Mouse (Mus musculus): Measurements from ENCODE around the gene Prkch.

The Prkch gene

DNA sequence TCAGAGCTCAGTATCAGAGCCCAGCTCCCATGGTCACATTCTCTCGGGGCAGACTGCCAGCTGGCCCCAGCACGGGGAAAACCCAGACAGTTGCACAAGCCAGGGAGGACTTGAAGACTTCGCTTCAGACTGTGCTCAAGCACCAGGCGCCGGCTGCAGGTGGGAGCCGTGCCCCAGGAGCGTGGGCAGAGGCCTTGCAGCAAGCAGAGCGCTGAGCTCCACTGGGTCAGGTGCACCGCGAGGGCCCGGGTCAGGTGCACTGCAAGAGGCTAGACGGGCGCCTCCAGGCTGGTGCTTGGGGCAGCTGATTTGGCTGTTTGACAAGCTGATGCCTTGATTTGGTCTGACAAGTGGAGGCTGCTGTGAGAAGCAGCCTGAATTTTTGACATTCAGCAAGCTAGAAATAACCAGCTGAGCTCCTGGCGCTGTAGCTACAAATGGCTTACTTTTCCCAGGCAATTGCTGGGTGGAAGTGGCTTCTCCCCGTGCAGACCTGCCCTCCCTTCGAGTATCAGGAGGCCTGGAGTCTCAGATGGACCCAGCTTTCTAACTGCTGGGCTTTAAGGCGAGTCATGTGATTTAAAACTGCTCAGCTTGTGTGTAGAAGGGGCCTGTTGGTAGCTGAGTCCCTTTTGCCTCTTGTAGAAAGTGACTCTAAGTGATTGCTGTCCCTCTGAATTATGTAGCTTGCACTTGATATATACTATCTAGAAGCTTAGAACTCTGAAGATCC lies 209.7 kb downstream of the Prkch start:
- DNase-seq (ENCODE audit: low read depth, low spot score) = no peak

GRCm38 (mm10) chr12:73799671-73800070 lies 215.1 kb downstream of the Prkch start:
- DNase-seq (ENCODE audit: low read depth, low spot score) = no peak

- no peak for DNase-seq (ENCODE audit: low read depth, low spot score)
Measured at GRCm38 (mm10) chr12:73800886-73801285, 216.3 kb downstream of the Prkch start.

GRCm38 (mm10) chr12:73801845-73802244 lies 217.2 kb downstream of the Prkch start:
- no peak for DNase-seq (ENCODE audit: low read depth, low spot score)

DNA sequence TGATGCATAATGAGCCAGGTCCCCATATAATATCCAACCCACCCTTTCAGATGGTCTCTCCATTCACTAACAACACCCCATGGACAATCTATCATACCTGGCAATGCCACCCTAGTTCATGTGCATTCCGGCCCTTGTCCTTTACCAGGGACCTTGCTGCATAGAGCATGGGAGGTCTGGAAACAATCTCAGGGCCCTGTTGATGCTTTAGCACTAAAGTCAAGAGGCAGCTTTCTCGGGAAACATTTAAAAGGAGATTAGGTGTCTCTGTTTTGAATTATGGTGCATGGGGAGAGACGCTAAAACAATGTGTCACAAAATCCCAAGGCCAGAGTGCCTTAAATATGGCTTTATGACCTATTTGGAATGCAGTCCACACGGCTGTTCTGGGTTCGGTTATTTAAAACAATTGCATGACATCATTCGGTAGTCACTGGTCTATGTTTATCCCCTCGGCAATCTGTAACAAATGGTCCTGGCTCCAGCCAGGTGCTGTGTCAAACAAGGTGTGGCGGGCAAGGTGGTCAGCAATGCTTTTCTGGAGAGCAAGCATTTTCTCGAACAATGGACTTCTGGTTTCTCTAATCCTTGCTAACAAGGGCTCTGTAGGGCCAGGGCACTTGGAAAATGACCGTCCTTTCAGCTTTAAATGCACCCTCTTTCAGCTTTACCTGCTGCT lies 217.9 kb downstream of the Prkch start:
- DNase-seq (ENCODE audit: low read depth, low spot score) = no peak

DNA sequence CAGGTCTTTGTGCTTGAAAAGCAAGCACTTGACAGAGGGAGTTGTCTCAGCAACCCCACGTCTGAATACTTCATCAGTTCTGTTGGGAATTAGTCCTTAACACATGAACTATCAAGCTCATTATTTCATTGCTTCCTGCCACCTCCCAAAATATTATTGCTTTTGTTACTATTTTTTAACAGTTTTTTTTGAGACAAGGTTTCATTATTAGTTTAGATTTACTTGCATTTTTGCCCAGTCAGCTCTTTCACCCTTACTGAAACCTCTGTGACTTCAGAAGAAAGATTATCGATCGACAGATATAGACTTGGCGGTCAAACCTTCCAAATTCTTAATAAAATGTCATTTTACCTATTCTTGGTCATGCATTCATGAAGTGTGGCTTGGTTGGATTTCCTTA lies 219.3 kb downstream of the Prkch start:
- DNase-seq (ENCODE audit: low read depth, low spot score) = no peak

DNA sequence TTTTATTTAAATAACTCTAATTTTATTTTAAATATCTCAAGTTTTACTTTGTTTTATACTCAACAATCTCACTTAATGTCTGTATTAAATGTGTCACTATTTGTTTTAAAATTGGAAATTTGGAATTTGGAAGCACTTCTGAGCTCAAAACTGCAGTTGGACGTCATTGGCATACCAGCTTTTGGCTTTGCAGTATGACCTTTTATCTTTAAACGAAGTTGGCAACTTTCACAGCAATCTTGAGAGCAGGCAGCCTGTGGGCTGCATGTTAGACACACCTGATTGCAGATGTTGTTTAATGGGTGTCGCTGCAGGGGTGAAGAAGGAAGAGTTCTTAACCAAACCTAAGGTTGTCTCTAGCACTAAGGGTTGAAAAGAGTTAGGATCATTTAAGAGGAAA lies 220.9 kb downstream of the Prkch start:
- DNase-seq (ENCODE audit: low read depth, low spot score) = no peak

DNA sequence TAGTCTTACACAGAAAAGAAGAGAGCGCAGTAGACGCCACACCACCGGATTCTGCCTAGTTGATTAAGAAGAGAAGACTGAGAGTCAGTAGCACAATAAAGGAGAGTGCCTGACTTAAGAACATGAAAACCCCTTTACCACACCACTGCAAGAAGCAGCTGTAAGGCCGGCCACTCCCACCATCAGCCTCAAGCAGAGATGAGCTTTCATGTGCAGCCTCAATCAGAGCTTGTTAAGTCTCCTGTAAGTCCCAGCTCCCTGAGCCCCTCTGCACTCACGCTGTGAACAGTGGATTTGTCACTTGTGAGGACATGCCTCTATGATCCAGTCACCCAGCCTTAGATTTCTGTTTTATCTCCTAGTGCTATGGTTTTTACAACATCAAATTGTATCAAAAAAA lies 221.4 kb downstream of the Prkch start:
- no peak for DNase-seq (ENCODE audit: low read depth, low spot score)

GRCm38 (mm10) chr12:73807228-73807627 lies 222.6 kb downstream of the Prkch start:
- DNase-seq (ENCODE audit: low read depth, low spot score) = no peak

- DNase-seq (ENCODE audit: low read depth, low spot score) = no peak
Measured at GRCm38 (mm10) chr12:73810041-73810795, 225.6 kb downstream of the Prkch start.

- DNase-seq (ENCODE audit: low read depth, low spot score) = no peak
Measured at GRCm38 (mm10) chr12:73810903-73811302, 226.3 kb downstream of the Prkch start.

DNA sequence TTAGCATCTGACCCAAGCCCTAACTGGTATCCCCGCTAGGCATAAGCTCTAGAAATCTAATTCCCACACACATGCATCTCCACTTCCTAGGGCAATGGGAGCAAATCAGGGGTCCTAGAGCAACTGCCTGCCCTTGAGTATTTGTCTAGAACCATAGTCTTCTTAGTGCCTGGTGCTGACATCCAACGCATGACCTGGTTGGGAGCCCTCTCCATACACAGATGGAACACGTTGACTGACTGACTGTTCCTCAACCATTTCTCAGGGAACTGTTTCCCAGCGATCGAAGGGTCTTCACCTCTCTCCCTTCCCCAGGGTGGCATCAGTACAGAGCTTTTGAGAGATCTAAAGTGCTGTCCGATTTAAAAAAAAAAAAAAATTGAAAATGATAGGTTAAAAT lies 227.6 kb downstream of the Prkch start:
- DNase-seq (ENCODE audit: low read depth, low spot score) = no peak

DNA sequence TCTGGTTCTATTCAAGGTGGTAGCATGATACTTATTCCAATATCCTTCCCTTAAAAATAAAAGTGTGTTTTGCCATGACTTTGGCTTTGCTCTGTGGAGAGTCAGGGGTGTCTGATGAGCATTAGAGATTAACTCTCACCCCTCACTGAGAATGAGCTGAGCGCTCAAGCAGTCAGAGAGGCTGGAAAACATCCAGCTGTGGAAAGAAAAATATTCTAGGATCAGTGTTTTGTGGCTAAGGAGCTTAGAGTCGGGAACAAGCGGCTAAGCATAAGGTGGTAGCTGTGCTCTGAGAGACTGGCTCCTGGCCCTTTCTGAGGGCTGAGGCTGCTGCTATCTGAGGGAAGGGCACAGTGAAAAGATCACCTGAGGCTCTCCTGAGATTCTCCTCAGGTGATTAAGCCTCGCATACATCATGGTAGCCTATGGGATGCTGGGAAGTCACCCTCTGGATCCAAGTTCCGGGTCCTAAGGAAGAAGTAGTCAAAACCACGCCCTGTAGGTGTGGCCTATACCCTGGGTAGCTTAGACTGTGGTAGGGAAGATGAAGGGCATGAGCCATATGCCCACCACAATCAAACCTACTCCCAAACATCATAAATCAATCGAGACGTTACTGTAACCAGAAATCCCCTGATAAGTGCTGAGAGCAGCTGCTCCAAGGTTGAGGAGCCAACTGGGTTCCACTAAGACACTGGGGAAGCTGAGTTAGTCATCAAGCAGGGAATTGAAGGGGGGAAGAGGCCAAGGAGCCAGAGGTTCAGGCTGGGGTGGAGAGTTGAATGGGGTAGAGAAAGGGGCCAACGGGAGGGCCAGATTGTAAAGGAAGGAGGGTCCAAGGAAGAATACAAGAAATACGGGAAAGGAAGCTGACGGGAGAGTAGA lies 228.7 kb downstream of the Prkch start:
- DNase-seq (ENCODE audit: low read depth, low spot score) = no peak

DNA sequence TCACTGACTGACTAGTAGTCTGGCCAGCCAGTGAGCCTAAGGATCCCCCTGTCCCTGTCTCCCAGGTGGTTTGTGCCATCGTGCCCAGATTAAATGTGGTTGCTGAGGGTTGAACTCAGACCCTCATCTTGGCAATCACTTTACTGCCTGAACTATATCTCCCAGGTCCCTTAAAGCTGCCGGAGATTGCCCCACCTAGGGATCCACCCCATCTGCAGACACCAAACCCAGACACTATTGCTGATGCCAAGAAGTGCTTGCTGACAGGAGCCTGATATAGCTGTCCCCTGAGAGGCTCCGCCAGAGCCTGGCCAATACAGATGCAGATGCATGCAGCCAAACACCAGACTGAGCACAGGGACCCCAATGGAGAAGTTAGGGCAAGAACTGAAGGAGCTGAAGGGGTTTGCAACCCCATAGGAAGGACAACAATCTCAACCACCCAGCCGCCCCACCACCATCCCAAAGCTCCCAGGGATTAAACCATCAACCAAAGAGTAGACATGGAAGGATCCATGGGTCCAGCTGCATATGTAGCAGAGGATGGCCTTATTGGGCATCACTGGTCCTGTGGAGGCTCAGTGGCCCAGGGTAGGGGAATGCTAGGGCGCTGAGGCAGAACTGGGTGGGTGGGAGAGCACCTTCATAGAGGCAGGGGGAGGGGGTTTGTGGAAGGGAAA lies 229.6 kb downstream of the Prkch start:
- no peak for DNase-seq (ENCODE audit: low read depth, low spot score)

GRCm38 (mm10) chr12:73814897-73815296 lies 230.3 kb downstream of the Prkch start:
- no peak for DNase-seq (ENCODE audit: low read depth, low spot score)

- DNase-seq (ENCODE audit: low read depth, low spot score) = no peak
Measured at GRCm38 (mm10) chr12:73815463-73815862, 230.9 kb downstream of the Prkch start.

GRCm38 (mm10) chr12:73815892-73816291 lies 231.3 kb downstream of the Prkch start:
- DNase-seq (ENCODE audit: low read depth, low spot score) = no peak

DNA sequence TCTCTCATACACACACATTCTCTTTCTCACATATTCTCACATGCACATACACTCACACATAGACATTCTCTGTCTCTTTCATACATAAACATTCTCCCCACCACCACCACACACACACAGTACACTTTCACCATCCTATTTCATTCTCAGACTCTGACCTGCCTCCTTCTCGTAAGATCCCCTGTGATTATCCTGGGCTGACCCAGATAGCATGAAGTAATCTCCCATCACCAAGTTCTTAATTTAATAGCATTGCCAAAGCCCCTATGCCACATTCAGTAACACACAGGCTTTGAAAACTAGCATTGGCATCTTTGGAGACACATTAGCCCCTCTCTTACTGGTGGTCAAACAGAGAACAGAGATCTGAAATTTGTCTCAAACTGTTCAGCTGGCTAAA lies 232.3 kb downstream of the Prkch start:
- DNase-seq (ENCODE audit: low read depth, low spot score) = no peak

DNA sequence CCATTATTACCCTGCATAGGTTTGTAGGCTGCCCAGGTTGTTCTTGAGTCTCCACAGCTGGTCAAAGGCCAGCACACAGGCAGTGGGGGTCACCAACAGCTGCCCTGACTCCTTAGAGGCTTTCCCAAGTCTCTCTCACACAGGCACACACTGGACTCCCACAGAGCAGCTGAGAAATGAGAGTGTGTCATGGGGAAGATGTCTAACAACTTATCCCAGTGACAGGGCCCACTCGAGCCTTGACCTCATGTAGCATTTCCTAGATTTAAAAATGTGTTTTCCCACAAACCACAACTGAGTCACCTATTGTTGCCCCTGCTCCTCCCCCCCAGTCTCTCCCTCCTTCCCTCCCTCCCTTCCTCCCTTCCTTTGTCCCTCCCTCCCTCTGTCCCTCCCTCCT lies 234.2 kb downstream of the Prkch start:
- no peak for DNase-seq (ENCODE audit: low read depth, low spot score)

GRCm38 (mm10) chr12:73821176-73821575 lies 236.6 kb downstream of the Prkch start:
- DNase-seq (ENCODE audit: low read depth, low spot score) = no peak

DNA sequence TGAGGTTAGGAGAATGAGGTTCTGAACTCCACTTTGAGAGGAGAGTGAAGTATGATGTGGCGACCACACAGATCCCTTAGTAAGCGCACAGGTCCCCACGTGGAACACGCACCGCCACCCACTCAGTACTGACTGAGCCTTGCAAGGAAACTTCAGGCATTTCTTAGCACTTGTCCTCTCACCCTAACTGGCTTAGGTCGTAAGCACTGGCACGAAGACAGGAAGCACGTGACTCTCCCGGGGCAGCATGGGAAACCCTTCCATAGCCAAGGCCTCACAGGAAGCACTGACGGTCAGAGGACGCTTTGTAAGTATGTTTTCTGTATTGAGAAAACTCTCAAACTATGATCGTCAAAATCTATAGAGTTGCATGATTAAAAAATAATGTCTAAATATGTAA lies 237.7 kb downstream of the Prkch start:
- no peak for DNase-seq (ENCODE audit: low read depth, low spot score)

Measured in ES-CJ7 (cell line).